Mouse (Mus musculus): ENCODE measurements at regions not wholly inside any gene's neighbourhood (a gene's known extent, or its start where the extent isn't known, plus 50 kb on each side); places are given as distances from the start of the nearest gene placed in this dataset.

GRCm38 (mm10) chr4:150769043-150769442 lies 84.7 kb upstream of the Errfi1 start:
- WGBS = 12% methylated on average over 7 of the region's 7 CpGs
- DNase-seq (peak; percentile 68), ATAC-seq (ENCODE audit: insufficient read depth) (peak; percentile 63)
- peaks cover 6% of the 10 kb centered on the region; the same call in 1 of the 2 replicates for H3K9me3 ChIP-seq (ENCODE audit: low read depth, low read length)
- H3K9ac ChIP-seq = no peak overlapping the region
- H3K27me3 ChIP-seq (ENCODE audit: insufficient read depth, low read length) = no peaks in the 10 kb centered on the region
- TF ChIP-seq CTCF (IDR thresholded peaks at IDR 0.05; ENCODE audit: low read depth) = no peak
- H3K4me1 ChIP-seq (ENCODE audit: insufficient read depth) = 0 out of 2 replicates have a peak, but pooled peaks cover 5% of the 10 kb centered on the region
- no peak overlapping the region for H3K4me3 ChIP-seq (ENCODE audit: low read depth, low read length)
- peak overlapping the region; percentile 6; the same call in 1 of the 2 replicates for H3K27ac ChIP-seq (ENCODE audit: low read depth)
- no peaks in the 10 kb centered on the region for H3K36me3 ChIP-seq (ENCODE audit: insufficient read depth)
- H3K4me2 ChIP-seq = no peak overlapping the region

GRCm38 (mm10) chr4:150758467-150759237 lies 95.1 kb upstream of the Errfi1 start:
- peak; percentile 69 for ATAC-seq (ENCODE audit: insufficient read depth)

GRCm38 (mm10) chr4:150757815-150758426 lies 95.8 kb upstream of the Errfi1 start:
- Histone ChIP-seq H3K9ac (peak overlapping the region; percentile 37; the same call in 1 of the 2 replicates), H3K36me3 (ENCODE audit: insufficient read depth) (no peaks in the 10 kb centered on the region), H3K4me3 (ENCODE audit: low read depth, low read length) (no peak overlapping the region), H3K4me2 (peak overlapping the region; percentile 49), H3K27ac (ENCODE audit: low read depth) (peak overlapping the region; percentile 90), H3K9me3 (ENCODE audit: low read depth, low read length) (no peaks in the 10 kb centered on the region), H3K4me1 (ENCODE audit: insufficient read depth) (peaks cover 27% of the 10 kb centered on the region), H3K27me3 (ENCODE audit: insufficient read depth, low read length) (no peaks in the 10 kb centered on the region)
- peak; percentile 37; the same call in 1 of the 2 replicates for ATAC-seq (ENCODE audit: insufficient read depth)
- DNase-seq = peak; percentile 41
- WGBS = 15% methylated on average over 10 of the region's 10 CpGs
- no peak for TF ChIP-seq CTCF (IDR thresholded peaks at IDR 0.05; ENCODE audit: low read depth)

More at GRCm38 (mm10) chr4:150758467-150759237, 95.1 kb upstream of the Errfi1 start:
- Histone ChIP-seq H3K36me3 (ENCODE audit: insufficient read depth) (no peaks in the 10 kb centered on the region), H3K4me2 (peak overlapping the region; percentile 49), H3K9ac (peak overlapping the region; percentile 37; the same call in 1 of the 2 replicates), H3K4me1 (ENCODE audit: insufficient read depth) (peaks cover 27% of the 10 kb centered on the region), H3K4me3 (ENCODE audit: low read depth, low read length) (no peak overlapping the region), H3K9me3 (ENCODE audit: low read depth, low read length) (no peaks in the 10 kb centered on the region), H3K27ac (ENCODE audit: low read depth) (peak overlapping the region; percentile 90), H3K27me3 (ENCODE audit: insufficient read depth, low read length) (no peaks in the 10 kb centered on the region)
- TF ChIP-seq CTCF (IDR thresholded peaks at IDR 0.05; ENCODE audit: low read depth) = 0 out of 2 replicates have a peak, but pooled peaks have one; percentile 9
- DNase-seq = peak; percentile 86
- WGBS = 6% methylated on average over 15 of the region's 15 CpGs

- peak; percentile 60 for TF ChIP-seq CTCF (IDR thresholded peaks at IDR 0.05; ENCODE audit: low read depth)
- Histone ChIP-seq H3K4me3 (ENCODE audit: low read depth, low read length) (no peak overlapping the region), H3K9ac (no peak overlapping the region), H3K4me1 (ENCODE audit: insufficient read depth) (peaks cover 27% of the 10 kb centered on the region), H3K27me3 (ENCODE audit: insufficient read depth, low read length) (no peaks in the 10 kb centered on the region), H3K4me2 (no peak overlapping the region), H3K9me3 (ENCODE audit: low read depth, low read length) (no peaks in the 10 kb centered on the region), H3K27ac (ENCODE audit: low read depth) (peak overlapping the region; percentile 90), H3K36me3 (ENCODE audit: insufficient read depth) (no peaks in the 10 kb centered on the region)
- WGBS = 57% methylated on average over 10 of the region's 10 CpGs
- DNase-seq (peak; percentile 61), ATAC-seq (ENCODE audit: insufficient read depth) (no peak)
Observed at GRCm38 (mm10) chr4:150757291-150757741, 96.4 kb upstream of the Errfi1 start.

GRCm38 (mm10) chr4:150755446-150755845 lies 98.3 kb upstream of the Errfi1 start:
- 92% methylated on average over 7 of the region's 7 CpGs for WGBS
- DNase-seq (no peak), ATAC-seq (ENCODE audit: insufficient read depth) (no peak)
- H3K36me3 ChIP-seq (ENCODE audit: insufficient read depth) = no peaks in the 10 kb centered on the region
- H3K9ac ChIP-seq = no peak overlapping the region
- H3K27me3 ChIP-seq (ENCODE audit: insufficient read depth, low read length) = no peaks in the 10 kb centered on the region
- no peak overlapping the region for H3K27ac ChIP-seq (ENCODE audit: low read depth)
- H3K4me2 ChIP-seq = no peak overlapping the region
- H3K9me3 ChIP-seq (ENCODE audit: low read depth, low read length) = no peaks in the 10 kb centered on the region
- H3K4me3 ChIP-seq (ENCODE audit: low read depth, low read length) = no peak overlapping the region
- no peak for TF ChIP-seq CTCF (IDR thresholded peaks at IDR 0.05; ENCODE audit: low read depth)
- H3K4me1 ChIP-seq (ENCODE audit: insufficient read depth) = peaks cover 30% of the 10 kb centered on the region

GRCm38 (mm10) chr4:150752151-150752550 lies 100.2 kb upstream of the Slc45a1 start:
- no peak overlapping the region for H3K4me2 ChIP-seq
- TF ChIP-seq CTCF (IDR thresholded peaks at IDR 0.05; ENCODE audit: low read depth) = no peak
- no peak overlapping the region for H3K9ac ChIP-seq
- 71% methylated on average over 8 of the region's 8 CpGs for WGBS
- H3K27me3 ChIP-seq (ENCODE audit: insufficient read depth, low read length) = no peaks in the 10 kb centered on the region
- ATAC-seq (ENCODE audit: insufficient read depth) (no peak), DNase-seq (no peak)
- H3K4me1 ChIP-seq (ENCODE audit: insufficient read depth) = peaks cover 17% of the 10 kb centered on the region
- no peaks in the 10 kb centered on the region for H3K36me3 ChIP-seq (ENCODE audit: insufficient read depth)
- no peak overlapping the region for H3K4me3 ChIP-seq (ENCODE audit: low read depth, low read length)
- H3K9me3 ChIP-seq (ENCODE audit: low read depth, low read length) = no peaks in the 10 kb centered on the region
- H3K27ac ChIP-seq (ENCODE audit: low read depth) = no peak overlapping the region

Measured in lung, embryonic 14.5 days (tissue).